Mouse (Mus musculus) erythroblast, embryonic 14.5 days (primary cell): ENCODE measurements around the gene Nkx1-2.

Source experiments
- GATA1 ChIP-seq: IDR thresholded peaks from 2 replicates; pipeline ENCODE4 v1.6.1; 2012; ENCODE audit warnings: low read length, inconsistent platforms, mixed read lengths
- TAL1 ChIP-seq: IDR thresholded peaks from 3 replicates; pipeline ENCODE4 v1.6.1; 2012; ENCODE audit warnings: low read length, inconsistent platforms, mixed read lengths

- no peak for TF ChIP-seq GATA1
- no peak for TF ChIP-seq TAL1
These were observed 45.3 kb downstream of the Nkx1-2 start for GRCm38 (mm10) chr7:132554091-132554490.
